ENCODE assay signal across 9 mouse cellular contexts in the genomic region with DNA sequence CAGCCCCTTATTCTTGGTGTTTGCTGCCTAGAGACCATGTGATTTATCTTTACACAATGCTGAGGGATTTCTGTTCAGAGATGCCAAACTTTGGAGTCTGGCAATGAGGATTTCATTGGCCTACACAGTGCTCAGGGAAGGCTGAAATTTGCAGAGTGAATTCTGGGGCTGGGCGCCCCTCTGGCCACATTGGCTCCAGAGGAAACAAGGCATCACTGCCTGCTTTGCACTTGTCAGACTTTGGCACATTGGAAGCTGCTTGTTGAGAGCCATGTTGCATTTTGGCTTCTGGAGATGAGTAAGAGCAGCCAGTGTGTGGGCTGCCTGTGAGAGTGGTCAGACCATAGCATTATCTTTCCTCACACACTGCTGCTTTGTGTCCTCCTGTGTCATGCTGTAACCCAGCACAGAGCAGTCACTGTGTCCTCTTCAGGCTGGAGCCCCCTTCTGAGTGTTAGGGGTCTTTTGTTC.
A peak's percentile ranks its signal among the peaks of the same experiment; 100 is the strongest.
DNase-seq lines count a peak whose midpoint lies in the region.
"Had no signal": no experiment of that assay in that cellular context is flagged by ENCODE, and none has a peak within 500 bp of the region (broad histone marks: within the 10 kb centered on the region; RNA-seq: fewer than 3 reads in every experiment).

No protein-coding gene starts in this region.

- peak; percentile 50 for DNase-seq in layer of hippocampus, adult 11-12 months (ENCODE audit: low spot score)
- no peak for DNase-seq in layer of hippocampus, adult 9-10 months (ENCODE audit: low spot score)
- peak; percentile 28 to 37 for DNase-seq in frontal cortex, postnatal 10 days (ENCODE audit: low spot score in 2 of 2)
- DNase-seq in left cerebral cortex, postnatal 14 days (ENCODE audit: low spot score in 2 of 2): peak; percentile 18 to 54
- peak; percentile 12 for DNase-seq in right cerebral cortex, postnatal 14 days
- DNase-seq in cerebellum, adult 18-20 months: no peak
- no peak for DNase-seq in lung, postnatal 25 days (ENCODE audit: low spot score)
- DNase-seq in spleen, adult 12 weeks (ENCODE audit: low spot score): no peak
- DNase-seq: thymus, adult 2 months had no signal

- intact Hi-C loops in left cerebral cortex, postnatal 14 days (cut with DNase I): no loop called here

Comparison
In these comparisons a context has a peak if more than half of its experiments do, and no peak if none do; other contexts are left out.
1. DNase-seq: peak in layer of hippocampus, adult 11-12 months (single experiment), frontal cortex, postnatal 10 days (2 of 2), left cerebral cortex, postnatal 14 days (2 of 2) and right cerebral cortex, postnatal 14 days (single experiment); none in layer of hippocampus, adult 9-10 months (single experiment), cerebellum, adult 18-20 months (0 of 2), lung, postnatal 25 days (single experiment) and spleen, adult 12 weeks (single experiment).